8 mouse cellular contexts compared by ENCODE assay signal in genomic region chr13:94058642-94059222, GRCm38 (mm10). TPM values are rescaled to one million over a fixed set of nuclear protein-coding genes. Genes with fewer than 3 reads are reported as not detected.
DNase-seq lines count a peak whose midpoint lies in the region; ATAC-seq and TF ChIP-seq lines count a peak whose summit lies in the region.

No protein-coding gene starts in this region.

- no peak overlapping the region for H3K27ac ChIP-seq in heart, postnatal 0 days (ENCODE audit: low read depth)
- H3K27ac ChIP-seq in liver, postnatal 0 days (ENCODE audit: low read depth) = no peak overlapping the region

- 55% methylated on average over 6 of the region's 6 CpGs for WGBS in heart, postnatal 0 days
- WGBS in liver, postnatal 0 days (ENCODE audit: insufficient replicate concordance) = 52% methylated on average over 6 of the region's 6 CpGs
- WGBS in lung, adult 2 months = 57% methylated on average over 6 of the region's 6 CpGs

- peaks cover 47% of the 10 kb centered on the region for H3K79me3 ChIP-seq in C2C12 (ENCODE audit: low read depth)

- DNase-seq in heart, adult 11 months = peak; percentile 30
- DNase-seq in heart, adult 8-10 months (ENCODE audit: low spot score) = no peak
- DNase-seq in heart, postnatal 0 days (ENCODE audit: low spot score) = no peak
- no peak for DNase-seq in liver, postnatal 0 days
- no peak for DNase-seq in embryo, embryonic 10 days (ENCODE audit: low spot score)
- DNase-seq in kidney, postnatal 14 days = no peak
- no peak for DNase-seq in lung, adult 2 months

- peak overlapping the region; percentile 88 for H3K4me3 ChIP-seq in C2C12 (ENCODE audit: insufficient read depth, poor library complexity, severe bottlenecking)
- H3K4me3 ChIP-seq in heart, postnatal 0 days (ENCODE audit: low read depth, low read length) = peak overlapping the region; percentile 86
- peak overlapping the region; percentile 69 for H3K4me3 ChIP-seq in liver, postnatal 0 days (ENCODE audit: low read depth, low read length)
- H3K4me3 ChIP-seq in lung, adult 2 months (replicated peaks; ENCODE audit: extremely low read depth, low read depth, low read length) = no peak overlapping the region

- H3K4me2 ChIP-seq in heart, postnatal 0 days (ENCODE audit: low read depth, low read length) = peak overlapping the region; percentile 99
- peak overlapping the region; percentile 91 for H3K4me2 ChIP-seq in liver, postnatal 0 days (ENCODE audit: low read depth, low read length)

- TF ChIP-seq CTCF in C2C12 (IDR thresholded peaks at IDR 0.05; ENCODE audit: control insufficient read depth, insufficient read depth, insufficient read length) = no peak
- TF ChIP-seq CTCF in heart, postnatal 0 days (IDR thresholded peaks at IDR 0.05; ENCODE audit: low read depth) = no peak
- TF ChIP-seq CTCF in liver, postnatal 0 days (IDR thresholded peaks at IDR 0.05; ENCODE audit: low read depth) = no peak
- TF ChIP-seq CTCF in lung, adult 2 months (IDR thresholded peaks at IDR 0.05; ENCODE audit: insufficient read depth, low read length) = no peak

- H3K9me3 ChIP-seq in heart, postnatal 0 days (replicated peaks; ENCODE audit: control insufficient read depth, low read length) = no peaks in the 10 kb centered on the region
- H3K9me3 ChIP-seq in liver, postnatal 0 days (ENCODE audit: low read length) = no peaks in the 10 kb centered on the region

- H3K27me3 ChIP-seq in C2C12 (ENCODE audit: control insufficient read depth, insufficient read depth, insufficient read length) = no peaks in the 10 kb centered on the region
- H3K27me3 ChIP-seq in heart, postnatal 0 days (ENCODE audit: control insufficient read depth, insufficient read depth, low read length) = no peaks in the 10 kb centered on the region
- peaks cover 35% of the 10 kb centered on the region for H3K27me3 ChIP-seq in liver, postnatal 0 days (ENCODE audit: insufficient read depth, low read length)

- peaks cover 16% of the 10 kb centered on the region for H3K36me3 ChIP-seq in C2C12 (ENCODE audit: control insufficient read depth, insufficient read depth)
- H3K36me3 ChIP-seq in heart, postnatal 0 days (replicated peaks; ENCODE audit: control insufficient read depth, insufficient read depth, low read length) = no peaks in the 10 kb centered on the region
- no peaks in the 10 kb centered on the region for H3K36me3 ChIP-seq in liver, postnatal 0 days (replicated peaks; ENCODE audit: insufficient read depth, low read length)

- peaks cover 23% of the 10 kb centered on the region for H3K4me1 ChIP-seq in heart, postnatal 0 days (ENCODE audit: control insufficient read depth, insufficient read depth)
- peaks cover 12% of the 10 kb centered on the region for H3K4me1 ChIP-seq in liver, postnatal 0 days (ENCODE audit: insufficient read depth)
- H3K4me1 ChIP-seq in lung, adult 2 months (ENCODE audit: control insufficient read depth, insufficient read depth, low read length) = no peaks in the 10 kb centered on the region

- H3ac ChIP-seq in C2C12 (ENCODE audit: control insufficient read depth, insufficient read length, low read depth) = no peak overlapping the region

- TF ChIP-seq POLR2A in lung, adult 2 months (IDR thresholded peaks at IDR 0.05; ENCODE audit: borderline replicate concordance, extremely low read depth, low read depth, low read length) = no peak

- H3K79me2 ChIP-seq in C2C12 (ENCODE audit: control insufficient read depth, insufficient read depth) = peaks cover 60% of the 10 kb centered on the region

- no peak for ATAC-seq in heart, postnatal 0 days (ENCODE audit: insufficient read depth, low read depth)
- ATAC-seq in liver, postnatal 0 days = no peak

- H3K9ac ChIP-seq in heart, postnatal 0 days (replicated peaks; ENCODE audit: low read depth, low read length) = peak overlapping the region; percentile 80
- no peak overlapping the region; the same call in 1 of the 2 replicates for H3K9ac ChIP-seq in liver, postnatal 0 days (replicated peaks)

- TF ChIP-seq EP300 in heart, postnatal 0 days (IDR thresholded peaks at IDR 0.05; ENCODE audit: low read depth) = no peak
- TF ChIP-seq EP300 in liver, postnatal 0 days (IDR thresholded peaks at IDR 0.05; ENCODE audit: low read depth) = no peak

TF ChIP-seq in C2C12, 6 proteins besides CTCF, POLR2A, EP300 and RAD21:
- peak; percentile 1 for TF ChIP-seq CEBPB (IDR thresholded peaks at IDR 0.05; ENCODE audit: low read depth)
- no peak for TF ChIP-seq MYOD1 (IDR thresholded peaks at IDR 0.05; ENCODE audit: control insufficient read depth, insufficient read length, low read depth)
- TF ChIP-seq MAX (IDR thresholded peaks at IDR 0.05) = no peak
- TF ChIP-seq MYOG (IDR thresholded peaks at IDR 0.05; ENCODE audit: control insufficient read depth, extremely low read depth, insufficient read length) = no peak

RNA-seq across cellular contexts. Expression of gene Lhfpl2, which starts 1.1 kb away (rescaled TPM):
- 1 to 10 TPM; 1.9 to 4.1 (median 2.9) TPM for total RNA-seq in heart, adult 8-10 months (2022)
- polyA plus RNA-seq in C2C12 (2012; fragmentation: generic; extraction: Trizol) = 15.5 TPM
- 20.9 and 22.5 TPM in 2 replicates for total RNA-seq in heart, postnatal 0 days (2014; rRNA removed; ENCODE audit: low replicate concordance)
- 10.8 and 11.8 TPM in 2 replicates for polyA plus RNA-seq in heart, postnatal 0 days (2015; fragmentation: Nextera tagmentation; extraction: Ambion mirVana)
- polyA plus RNA-seq in liver, postnatal 0 days (2015; fragmentation: Nextera tagmentation; extraction: Ambion mirVana) = 4.3 and 4.6 TPM in 2 replicates
- 9.4 and 9.9 TPM in 2 replicates for polyA plus RNA-seq in lung, adult 2 months (2012; rRNA removed)
